Mouse (Mus musculus) MEL (cell line): ENCODE data around the gene Gak.
A peak's percentile ranks its signal among the peaks of the same experiment; 100 is the strongest.

Experiments
- CTCF ChIP-seq, 3 experiments: IDR thresholded peaks in 2 of 3; conservative IDR thresholded peaks in 1 of 3; 2 replicates each; pipeline ENCODE4 v1.5.1; 2011 to 2012; ENCODE audit warnings: low read length in 3 of 3, low read depth in 2 of 3, mild to moderate bottlenecking in 2 of 3, improper control_type of control experiment in 1 of 3, inconsistent platforms in 1 of 3, mixed read lengths in 1 of 3, moderate library complexity in 1 of 3; ENCODE audit not compliant: control insufficient read depth in 1 of 3, insufficient read depth in 1 of 3, poor library complexity in 1 of 3, severe bottlenecking in 1 of 3
- MYC ChIP-seq: IDR thresholded peaks from 2 replicates; pipeline ENCODE4 v1.6.1; 2011; ENCODE audit warnings: low read depth, mild to moderate bottlenecking, low read length, improper control_type of control experiment, moderate library complexity
- POLR2A ChIP-seq, 2 experiments: IDR thresholded peaks; 2 replicates each; pipeline ENCODE4 v1.6.1; 2011 to 2012; ENCODE audit warnings: low read length in 2 of 2, mild to moderate bottlenecking in 2 of 2, control low read depth in 1 of 2, improper control_type of control experiment in 1 of 2, low read depth in 1 of 2, moderate library complexity in 1 of 2; ENCODE audit not compliant: control insufficient read depth in 1 of 2, insufficient read depth in 1 of 2, poor library complexity in 1 of 2

DNA sequence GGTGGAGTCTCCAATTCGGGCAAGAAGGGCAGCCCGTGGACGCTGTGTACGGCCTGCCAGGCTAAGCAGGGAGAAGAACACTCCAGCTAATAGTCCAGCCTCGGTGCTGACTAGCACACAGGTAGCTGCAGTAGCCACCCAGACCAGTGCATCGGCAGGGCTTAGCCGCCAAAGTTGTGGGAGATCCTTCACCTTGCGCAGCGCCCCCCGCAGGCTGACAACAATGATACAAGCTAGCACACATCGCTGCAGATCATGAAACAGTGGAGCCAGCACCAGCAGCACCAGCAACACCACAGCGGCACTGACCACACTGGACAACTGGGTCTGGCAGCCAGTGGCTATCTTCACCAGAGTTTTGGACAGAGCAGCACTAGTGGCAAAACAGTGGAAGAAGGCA lies 42.2 kb upstream of the Gak start:
- TF ChIP-seq POLR2A (IDR thresholded peaks at IDR 0.05; ENCODE audit: control insufficient read depth in 1 of 2, insufficient read depth in 1 of 2, low read depth in 1 of 2, low read length in 2 of 2, poor library complexity in 1 of 2) (0 out of 4 replicates have a peak, but pooled peaks of 1 of the 2 experiments have one; percentile 24), CTCF (IDR thresholded peaks at IDR 0.05 in 2 of 3, conservative IDR thresholded peaks at IDR 0.05 in 1 of 3; ENCODE audit: control insufficient read depth in 1 of 3, insufficient read depth in 1 of 3, low read depth in 2 of 3, low read length in 3 of 3, poor library complexity in 1 of 3, severe bottlenecking in 1 of 3) (peak; percentile 38 to 58 (median 52); a peak in 5 of 6 replicates), MYC (no peak)
